Mouse (Mus musculus) embryonic facial prominence, embryonic 11.5 days (tissue): ENCODE measurements around the gene Dusp16. TPM values are rescaled to one million over a fixed set of nuclear protein-coding genes. Genes with fewer than 3 reads are reported as not detected.

ENCODE experiments used
- ATAC-seq: fragments of 200-750 bp; cut with Nextera tagmentation; replicated peaks from 2 replicates; pipeline ENCODE4 v1.8.0; 2017; ENCODE audit warnings: low read depth; ENCODE audit not compliant: insufficient number of reproducible peaks, low FRiP score, low TSS enrichment
- DNase-seq: peaks from one replicate; pipeline ENCODE4 v3.0.0-alpha.2; 2015; ENCODE audit warnings: low spot score
- H3K27ac ChIP-seq: fragments of 300-500 bp; sonication (generic); replicated peaks from 2 replicates; pipeline ENCODE4 v1.5.1; 2014; ENCODE audit warnings: mild to moderate bottlenecking, low read depth, low read length, control low read depth
- H3K27me3 ChIP-seq: fragments of 300-500 bp; sonication (generic); 2 replicates; pipeline ENCODE4 v1.6.1; 2014; ENCODE audit warnings: mild to moderate bottlenecking, low read length, moderate library complexity, mixed read lengths; ENCODE audit not compliant: control insufficient read depth, insufficient read depth
- H3K36me3 ChIP-seq: fragments of 300-500 bp; sonication (generic); replicated peaks from 2 replicates; pipeline ENCODE4 v1.6.1; 2014; ENCODE audit warnings: low read depth, mild to moderate bottlenecking, low read length, moderate library complexity, mixed read lengths; ENCODE audit not compliant: control insufficient read depth, insufficient read depth
- H3K4me1 ChIP-seq: fragments of 300-500 bp; sonication (generic); 2 replicates; pipeline ENCODE4 v1.6.1; 2014; ENCODE audit warnings: low read length, mixed read lengths; ENCODE audit not compliant: control insufficient read depth, insufficient read depth
- H3K4me2 ChIP-seq: fragments of 300-500 bp; sonication (generic); 2 replicates; pipeline ENCODE4 v1.6.1; 2014; ENCODE audit warnings: low read depth, mild to moderate bottlenecking, control low read depth, low read length, moderate library complexity
- H3K4me3 ChIP-seq: fragments of 300-500 bp; sonication (generic); 2 replicates; pipeline ENCODE4 v1.5.1; 2014; ENCODE audit warnings: low read depth, low read length, control low read depth
- H3K9ac ChIP-seq: fragments of 300-500 bp; sonication (generic); replicated peaks from 2 replicates; pipeline ENCODE4 v1.6.1; 2014; ENCODE audit warnings: mild to moderate bottlenecking, control low read depth, low read length
- H3K9me3 ChIP-seq: fragments of 300-500 bp; sonication (generic); replicated peaks from 2 replicates; pipeline ENCODE4 v1.6.1; 2016; ENCODE audit warnings: mild to moderate bottlenecking, low read length, inconsistent platforms, mixed read lengths; ENCODE audit not compliant: control insufficient read depth
- WGBS: fragments of 180-500 bp; shearing (Covaris S2); extraction: QIAGEN DNeasy Blood & Tissue Kit; methylation state at CpG from one replicate; pipeline ENCODE4 v1.1.7; 2014; 5-methylcytosine and 5-hydroxymethylcytosine counted together
- polyA plus RNA-seq: library from polyadenylated mRNA; unstranded; fragments of >200 nt; fragmentation: Nextera tagmentation; extraction: Ambion mirVana; gene quantifications from 2 replicates; pipeline ENCODE4 v1.2.1, GENCODE M21; 2014

Dusp16 gene
- polyA plus RNA-seq, 1 experiment from 2014 or later: 15.4 TPM

DNA sequence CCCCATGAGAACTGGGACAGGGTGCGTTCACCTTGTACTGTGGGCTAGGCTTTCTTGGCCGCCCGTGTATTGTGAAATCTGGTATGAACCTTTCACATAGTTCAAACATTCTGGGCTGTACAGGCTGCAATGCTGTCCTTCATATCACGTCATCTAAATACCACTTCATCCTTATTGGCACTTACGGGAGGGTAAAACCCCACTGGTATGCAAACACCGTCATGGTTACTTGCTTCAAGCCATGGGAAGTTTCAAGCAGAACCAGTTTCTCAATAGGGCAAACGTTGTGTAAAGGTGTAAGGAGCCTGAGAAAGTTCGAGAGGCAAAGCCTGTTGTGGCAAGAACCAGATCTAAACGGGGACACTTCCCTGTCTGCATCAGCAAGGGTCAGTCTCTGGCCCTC lies 10.2 kb upstream of the Dusp16 start:
- no peak overlapping the region for H3K4me3 ChIP-seq
- H3K36me3 ChIP-seq: no peaks in the 10 kb centered on the region
- no peak overlapping the region for H3K4me2 ChIP-seq
- ATAC-seq (no peak), DNase-seq (no peak)
- H3K4me1 ChIP-seq: no peaks in the 10 kb centered on the region
- H3K27me3 ChIP-seq: no peaks in the 10 kb centered on the region
- H3K27ac ChIP-seq: no peak overlapping the region
- 81% methylated on average over 9 of the region's 9 CpGs for WGBS
- H3K9ac ChIP-seq: no peak overlapping the region
- no peaks in the 10 kb centered on the region for H3K9me3 ChIP-seq

DNA sequence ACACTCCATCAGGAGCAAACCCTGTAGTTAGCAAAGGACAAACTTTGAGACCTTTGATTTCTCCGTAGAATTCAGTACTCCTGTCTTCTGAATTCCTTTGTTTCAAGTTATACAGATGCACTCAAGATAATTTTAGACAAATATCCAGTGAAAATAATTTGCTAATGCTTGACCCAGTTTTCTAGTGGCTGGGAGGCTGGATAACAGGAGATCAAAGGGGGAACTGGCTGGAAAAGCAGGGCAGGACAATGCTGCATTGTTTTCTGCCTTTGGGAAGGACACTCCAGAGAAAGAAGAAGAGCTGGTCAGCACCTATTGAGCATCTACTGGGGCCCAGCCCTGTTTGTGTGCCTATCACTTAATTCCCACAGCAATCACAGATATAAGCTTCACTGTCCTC lies 9.1 kb upstream of the Dusp16 start:
- 89% methylated on average over 1 of the region's 1 CpGs for WGBS
- Histone ChIP-seq H3K9me3 (no peaks in the 10 kb centered on the region), H3K9ac (no peak overlapping the region), H3K4me3 (no peak overlapping the region), H3K27ac (no peak overlapping the region), H3K4me2 (no peak overlapping the region), H3K27me3 (no peaks in the 10 kb centered on the region), H3K4me1 (no peaks in the 10 kb centered on the region), H3K36me3 (no peaks in the 10 kb centered on the region)
- ATAC-seq (no peak), DNase-seq (no peak)

DNA sequence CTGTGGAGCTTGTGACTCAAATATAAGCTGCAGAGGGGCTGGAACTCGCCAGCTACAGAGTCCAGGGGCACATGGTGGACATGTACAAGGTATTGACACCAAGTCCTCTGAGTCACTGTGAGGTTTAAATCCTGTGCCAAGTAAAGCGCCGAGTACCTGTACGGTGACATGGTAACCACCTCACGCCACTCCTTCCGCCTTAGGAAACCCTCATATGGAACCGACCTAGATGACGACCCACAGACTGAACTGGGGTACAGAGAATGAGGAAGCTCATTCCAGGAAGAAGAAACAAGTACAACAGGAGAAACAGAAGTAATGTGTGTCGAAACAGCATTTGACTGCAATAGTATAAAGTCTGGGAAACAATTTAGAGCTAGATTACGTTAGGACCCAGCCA lies 3.9 kb upstream of the Dusp16 start:
- no peaks in the 10 kb centered on the region for H3K9me3 ChIP-seq
- 88% methylated on average over 10 of the region's 10 CpGs for WGBS
- no peak for DNase-seq
- no peak overlapping the region for H3K27ac ChIP-seq
- H3K9ac ChIP-seq: no peak overlapping the region
- no peak for ATAC-seq
- no peak overlapping the region for H3K4me2 ChIP-seq
- H3K27me3 ChIP-seq: no peaks in the 10 kb centered on the region
- H3K4me1 ChIP-seq: no peaks in the 10 kb centered on the region
- no peaks in the 10 kb centered on the region for H3K36me3 ChIP-seq
- no peak overlapping the region for H3K4me3 ChIP-seq

DNA sequence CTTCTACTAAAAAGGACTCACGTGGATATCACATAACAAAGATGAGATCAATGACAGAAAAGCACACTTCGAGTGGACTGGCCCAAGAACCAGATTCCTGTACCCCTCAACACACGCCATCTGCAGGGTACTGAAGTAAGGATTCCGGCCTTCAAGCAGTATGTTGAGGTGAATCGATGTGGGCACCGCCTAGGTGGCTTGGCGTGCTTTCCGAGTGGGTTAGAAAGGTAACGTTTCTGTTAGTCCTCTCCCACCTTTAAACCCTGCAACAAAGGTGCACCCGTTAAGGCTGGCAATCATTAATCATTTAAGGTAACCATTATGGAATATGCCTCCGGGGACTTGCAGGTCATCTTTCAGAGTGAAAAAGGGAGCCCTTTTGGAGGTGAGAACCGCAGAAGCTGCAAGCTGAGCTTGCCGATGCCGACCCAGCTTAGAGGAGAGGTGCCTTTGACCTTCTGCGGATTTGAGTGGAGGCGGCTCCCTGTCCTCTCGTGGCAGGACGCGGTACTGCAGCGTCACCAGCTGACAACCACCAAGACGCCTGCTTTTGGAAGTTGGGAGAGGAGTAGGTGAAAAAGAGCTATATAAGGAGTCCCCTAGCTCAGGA lies 1.6 kb upstream of the Dusp16 start:
- H3K27me3 ChIP-seq: no peaks in the 10 kb centered on the region
- H3K9me3 ChIP-seq: no peaks in the 10 kb centered on the region
- no peaks in the 10 kb centered on the region for H3K4me1 ChIP-seq
- H3K4me3 ChIP-seq: no peak overlapping the region
- ATAC-seq: no peak
- WGBS: 12% methylated on average over 21 of the region's 21 CpGs
- no peak overlapping the region for H3K27ac ChIP-seq
- DNase-seq: peak; percentile 88
- H3K9ac ChIP-seq: no peak overlapping the region
- peak overlapping the region; percentile 22 for H3K4me2 ChIP-seq
- no peaks in the 10 kb centered on the region for H3K36me3 ChIP-seq

DNA sequence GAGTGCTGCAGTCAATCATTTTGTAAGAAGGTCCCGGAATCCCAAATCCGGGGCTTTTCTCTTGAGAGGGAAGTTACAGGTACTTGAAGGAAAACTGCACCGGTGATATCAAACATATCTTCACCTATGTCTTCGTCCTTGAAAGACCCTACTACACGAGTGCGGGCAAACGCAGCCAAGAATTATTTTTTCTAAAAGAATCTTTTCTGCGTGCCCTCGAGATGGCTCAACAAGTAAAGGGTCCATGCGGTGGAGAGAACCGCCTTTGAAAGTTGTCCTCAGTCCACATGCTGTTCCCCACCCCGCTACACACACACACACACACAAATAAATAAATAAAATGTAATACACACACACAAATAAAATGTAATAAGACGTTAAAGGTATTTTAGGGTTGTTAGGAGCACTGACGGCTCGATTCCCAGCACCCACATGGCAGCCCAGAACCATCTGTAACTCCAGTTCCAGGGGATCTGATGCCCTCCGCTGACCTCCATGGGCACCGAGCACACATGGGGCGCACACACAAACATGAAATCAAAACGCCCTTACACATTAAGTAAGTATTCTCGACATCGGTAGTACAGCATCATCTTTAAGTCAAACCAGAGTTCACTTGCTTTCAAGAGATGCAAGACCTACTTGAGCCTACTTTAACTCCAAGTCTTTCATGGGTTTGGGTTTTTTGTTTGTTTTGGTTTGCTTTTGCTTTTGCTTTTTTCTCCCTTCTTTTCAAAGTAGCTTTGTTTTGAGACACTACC lies 801 bp upstream of the Dusp16 start:
- WGBS: 36% methylated on average over 21 of the region's 21 CpGs
- H3K27ac ChIP-seq: 0 out of 2 replicates have a peak overlapping the region, but pooled peaks have one; percentile 35
- ATAC-seq: 0 out of 2 replicates have a peak, but pooled peaks have one; percentile 17

DNA sequence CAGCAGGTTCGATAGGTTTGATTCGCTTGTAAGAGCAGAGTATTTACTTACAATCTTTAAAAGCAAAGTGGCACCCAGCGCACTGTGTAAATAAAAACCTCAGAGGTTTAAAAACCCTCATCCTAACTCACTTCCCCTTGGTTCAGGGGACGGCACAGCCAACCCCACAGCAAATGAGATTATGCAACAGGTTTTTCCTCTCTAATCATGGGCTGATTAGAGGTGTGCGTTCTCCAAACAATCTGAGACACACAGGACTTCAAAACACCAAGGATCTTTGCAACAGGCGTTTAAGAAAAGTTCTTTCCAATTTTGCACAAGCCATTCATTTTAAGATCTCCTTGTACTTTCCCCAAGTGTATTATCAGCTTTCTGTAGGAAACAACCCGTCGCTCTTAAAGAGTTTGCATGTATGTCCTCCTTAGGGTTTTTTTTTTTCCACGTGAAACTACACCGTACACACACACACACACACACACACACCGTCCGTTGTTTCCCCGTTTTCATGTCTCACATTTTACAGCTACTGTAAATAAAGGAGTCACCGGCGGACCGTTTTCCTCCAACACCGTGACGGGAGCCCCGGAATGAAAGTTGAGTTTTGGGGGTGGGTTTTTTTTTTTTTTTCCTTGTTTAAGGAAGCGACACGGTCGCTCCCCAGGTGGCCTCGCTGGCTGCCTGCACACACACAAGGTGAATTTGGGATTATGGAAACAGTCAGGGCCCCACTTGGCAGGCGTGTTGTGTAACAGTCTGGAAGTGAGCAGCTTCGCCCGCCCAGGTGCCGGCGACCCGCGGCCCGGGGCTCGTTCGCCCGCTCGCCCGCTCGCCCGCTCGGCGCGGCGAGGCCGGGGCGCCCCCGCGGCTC lies 940 bp downstream of the Dusp16 start:
- no peaks in the 10 kb centered on the region for H3K36me3 ChIP-seq
- DNase-seq: peak; percentile 51
- under 1% methylated on average over 46 of the region's 46 CpGs for WGBS
- no peak for ATAC-seq
- H3K27ac ChIP-seq: peak overlapping the region; percentile 90; the same call in 1 of the 2 replicates
- peak overlapping the region; percentile 29 for H3K4me2 ChIP-seq
- peak overlapping the region; percentile 70 for H3K4me3 ChIP-seq
- H3K4me1 ChIP-seq: no peaks in the 10 kb centered on the region
- no peaks in the 10 kb centered on the region for H3K27me3 ChIP-seq
- no peaks in the 10 kb centered on the region for H3K9me3 ChIP-seq
- H3K9ac ChIP-seq: peak overlapping the region; percentile 90

More for the DNA sequence above, 801 bp upstream of the Dusp16 start:
- Histone ChIP-seq H3K9me3 (no peaks in the 10 kb centered on the region), H3K36me3 (no peaks in the 10 kb centered on the region), H3K4me1 (no peaks in the 10 kb centered on the region), H3K4me2 (peak overlapping the region; percentile 29), H3K27me3 (no peaks in the 10 kb centered on the region), H3K9ac (peak overlapping the region; percentile 81), H3K4me3 (peak overlapping the region; percentile 70)
- DNase-seq: no peak

DNA sequence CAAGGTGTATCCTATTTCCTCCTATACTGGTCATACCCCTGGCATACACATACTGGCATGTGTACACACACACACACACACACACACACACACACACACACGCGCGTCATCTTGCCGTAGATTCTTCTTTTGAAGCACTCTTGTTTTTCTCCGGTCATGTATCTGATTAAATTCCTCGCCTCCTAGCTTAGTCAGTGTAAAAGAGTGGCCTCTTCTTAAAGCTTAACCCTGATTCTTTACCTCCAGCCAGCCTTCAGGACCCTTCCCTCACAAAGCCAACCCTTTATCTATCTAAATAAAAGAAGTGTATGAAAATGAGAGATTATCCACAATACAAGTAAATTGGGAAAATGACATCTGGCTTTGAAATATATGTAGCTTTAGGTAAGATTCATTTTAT lies 3.3 kb downstream of the Dusp16 start:
- 78% methylated on average over 6 of the region's 6 CpGs for WGBS
- H3K27ac ChIP-seq: no peak overlapping the region
- no peaks in the 10 kb centered on the region for H3K27me3 ChIP-seq
- no peak for DNase-seq
- no peaks in the 10 kb centered on the region for H3K36me3 ChIP-seq
- H3K4me3 ChIP-seq: no peak overlapping the region
- no peak overlapping the region for H3K4me2 ChIP-seq
- no peak for ATAC-seq
- no peaks in the 10 kb centered on the region for H3K4me1 ChIP-seq
- no peak overlapping the region for H3K9ac ChIP-seq
- no peaks in the 10 kb centered on the region for H3K9me3 ChIP-seq
